Mouse (Mus musculus) spleen, adult 2 months (tissue): ENCODE measurements around the gene Notum. TPM values are rescaled to one million over a fixed set of nuclear protein-coding genes. Genes with fewer than 3 reads are reported as not detected.

Experiments used
- DNase-seq, 2 experiments: peaks; one replicate each; pipeline versions ENCODE4 v3.0.0 to v3.0.0-alpha.2; 2012 to 2021; ENCODE audit warnings: low spot score in 2 of 2, low read depth in 1 of 2
- H3K27ac ChIP-seq: fragments of 200-500 bp; 2 replicates; pipeline ENCODE4 v1.5.1; 2012; ENCODE audit warnings: low read length, inconsistent platforms; ENCODE audit not compliant: insufficient read depth
- H3K27me3 ChIP-seq: fragments of 200-500 bp; 2 replicates; pipeline ENCODE4 v1.6.1; 2012; ENCODE audit warnings: mild to moderate bottlenecking, moderate library complexity, low read length, inconsistent platforms; ENCODE audit not compliant: control insufficient read depth, insufficient read depth
- H3K36me3 ChIP-seq: fragments of 200-500 bp; 2 replicates; pipeline ENCODE4 v1.6.1; 2012; ENCODE audit warnings: mild to moderate bottlenecking, low read length, inconsistent platforms; ENCODE audit not compliant: control insufficient read depth, insufficient read depth
- H3K4me1 ChIP-seq: fragments of 200-500 bp; 2 replicates; pipeline ENCODE4 v1.6.1; 2011; ENCODE audit warnings: inconsistent platforms; ENCODE audit not compliant: control insufficient read depth, insufficient read depth, insufficient read length
- H3K4me3 ChIP-seq: fragments of 200-500 bp; 2 replicates; pipeline ENCODE4 v1.5.1; 2011; ENCODE audit warnings: mild to moderate bottlenecking, inconsistent platforms; ENCODE audit not compliant: insufficient read depth, insufficient read length; ENCODE audit errors: extremely low read depth
- CTCF ChIP-seq: fragments of 200-500 bp; IDR thresholded peaks from 2 replicates; pipeline ENCODE4 v1.5.1; 2011; ENCODE audit warnings: mild to moderate bottlenecking, inconsistent platforms; ENCODE audit not compliant: insufficient read depth, insufficient read length, insufficient replicate concordance; ENCODE audit errors: extremely low read depth
- POLR2A ChIP-seq: fragments of 200-500 bp; IDR thresholded peaks from 2 replicates; pipeline ENCODE4 v1.6.1; 2011; ENCODE audit warnings: low read depth, low read length, inconsistent platforms
- WGBS: fragments of 180-500 bp; shearing (Covaris S2); methylation state at CpG from one replicate; pipeline ENCODE4 v1.1.7; 2018; 5-methylcytosine and 5-hydroxymethylcytosine counted together
- polyA plus RNA-seq: library from polyadenylated mRNA; depleted of rRNA; stranded (reverse); fragments of >200 nt; gene quantifications from 2 replicates; pipeline ENCODE4 v1.2.3, GENCODE M21; 2012; rRNA removed

The Notum gene
- polyA plus RNA-seq, 1 experiment, result 0.08 TPM

DNA sequence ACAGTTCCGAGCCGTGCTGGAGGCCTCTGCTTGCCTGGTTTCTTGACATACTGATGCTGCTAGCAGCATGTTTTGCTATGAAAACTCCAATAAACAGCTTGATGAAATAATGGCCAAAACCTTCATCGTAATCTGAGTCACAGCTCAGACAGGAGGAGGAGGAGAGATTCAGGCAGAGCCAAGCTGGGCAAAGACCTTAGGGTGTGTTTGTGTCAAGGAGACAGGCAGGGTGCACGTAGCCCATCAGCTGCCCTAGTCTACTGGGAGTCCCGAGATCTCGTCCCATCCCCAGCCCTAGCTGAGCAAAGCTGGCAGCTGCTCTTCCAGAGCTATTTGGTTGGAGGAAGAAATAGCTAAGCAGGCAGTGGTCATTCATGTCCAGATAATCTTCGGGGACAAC, 55.3 kb downstream of the Notum start:
- DNase-seq, result no peak
- TF ChIP-seq POLR2A (no peak), CTCF (no peak)
- 91% methylated on average over 7 of the region's 7 CpGs for WGBS
- Histone ChIP-seq H3K36me3 (peaks cover 13% of the 10 kb centered on the region), H3K27me3 (no peaks in the 10 kb centered on the region), H3K4me1 (no peaks in the 10 kb centered on the region), H3K4me3 (no peak overlapping the region), H3K27ac (no peak overlapping the region)

Other genes starting within 250 kb of the Notum start
- 25.3 and 31.0 TPM in 2 replicates for gene Nploc4, start 223.5 kb downstream of the Notum start, polyA plus RNA-seq
- 7.9 and 9.1 TPM in 2 replicates for gene Tspan10, start 218.5 kb downstream of the Notum start, polyA plus RNA-seq
- gene Pde6g, start 207.7 kb downstream of the Notum start, polyA plus RNA-seq, result 0.14 and 0.35 TPM in 2 replicates
- 9.1 and 11.0 TPM in 2 replicates for gene Oxld1, start 203.1 kb downstream of the Notum start, polyA plus RNA-seq
- 11.2 TPM in 2 replicates for gene Ccdc137, start 203.1 kb downstream of the Notum start, polyA plus RNA-seq
- 13.2 and 14.4 TPM in 2 replicates for gene Arl16, start 193.6 kb downstream of the Notum start, polyA plus RNA-seq
- 55.1 and 55.7 TPM in 2 replicates for gene Mrpl12, start 176.6 kb downstream of the Notum start, polyA plus RNA-seq
- gene Slc25a10, start 169.3 kb downstream of the Notum start, polyA plus RNA-seq, result 36.5 and 48.1 TPM in 2 replicates
- gene Gcgr, start 130.5 kb downstream of the Notum start, polyA plus RNA-seq, result 0.30 and 0.36 TPM in 2 replicates
- gene Mcrip1, start 111.4 kb downstream of the Notum start, polyA plus RNA-seq, result 79.9 and 99.4 TPM in 2 replicates
- not detected in 2 replicates for gene Ppp1r27, start 110.0 kb downstream of the Notum start, polyA plus RNA-seq
- gene P4hb, start 87.9 kb downstream of the Notum start, polyA plus RNA-seq, result 76.8 and 79.2 TPM in 2 replicates
- 620 and 856 TPM in 2 replicates for gene Arhgdia, start 79.6 kb downstream of the Notum start, polyA plus RNA-seq
- 22.1 and 27.2 TPM in 2 replicates for gene Alyref, start 62.8 kb downstream of the Notum start, polyA plus RNA-seq
- 80.1 and 101 TPM in 2 replicates for gene Anapc11, start 62.8 kb downstream of the Notum start, polyA plus RNA-seq
- gene Npb, start 52.7 kb downstream of the Notum start, polyA plus RNA-seq, result 4.4 and 5.5 TPM in 2 replicates
- gene Pcyt2, start 43.2 kb downstream of the Notum start, polyA plus RNA-seq, result 139 and 165 TPM in 2 replicates
- 119 and 139 TPM in 2 replicates for gene Sirt7, start 35.9 kb downstream of the Notum start, polyA plus RNA-seq
- gene Mafg, start 27.6 kb downstream of the Notum start, polyA plus RNA-seq, result 29.9 and 31.3 TPM in 2 replicates
- gene Pycr1, start 17.4 kb downstream of the Notum start, polyA plus RNA-seq, result 7.5 and 8.7 TPM in 2 replicates
- gene Myadml2, start 13.0 kb downstream of the Notum start, polyA plus RNA-seq, result 0.83 and 1.5 TPM in 2 replicates
- 84.5 and 89.1 TPM in 2 replicates for gene Aspscr1, start 11.8 kb upstream of the Notum start, polyA plus RNA-seq
- gene Cenpx, start 52.6 kb upstream of the Notum start, polyA plus RNA-seq, result 44.1 and 52.2 TPM in 2 replicates
- 33.5 and 34.9 TPM in 2 replicates for gene Lrrc45, start 52.8 kb upstream of the Notum start, polyA plus RNA-seq
- 3.0 and 4.9 TPM in 2 replicates for gene Rac3, start 60.3 kb upstream of the Notum start, polyA plus RNA-seq
- gene Dcxr, start 66.1 kb upstream of the Notum start, polyA plus RNA-seq, result 39.1 and 49.3 TPM in 2 replicates
- 5.3 and 5.8 TPM in 2 replicates for gene Cbr2, start 70.9 kb upstream of the Notum start, polyA plus RNA-seq
- gene Hmga1b, start 101.6 kb upstream of the Notum start, polyA plus RNA-seq, result 0.67 and 0.84 TPM in 2 replicates
- gene Rfng, start 123.0 kb upstream of the Notum start, polyA plus RNA-seq, result 27.5 and 32.9 TPM in 2 replicates
- gene Gps1, start 123.1 kb upstream of the Notum start, polyA plus RNA-seq, result 84.9 and 88.9 TPM in 2 replicates
- gene Dus1l, start 135.2 kb upstream of the Notum start, polyA plus RNA-seq, result 35.0 and 39.4 TPM in 2 replicates
- gene Fasn, start 163.4 kb upstream of the Notum start, polyA plus RNA-seq, result 151 and 179 TPM in 2 replicates